Mouse (Mus musculus) adrenal gland, adult 2 months (tissue): Measurements from ENCODE around the gene Zfp780b. TPM values are rescaled to one million over a fixed set of nuclear protein-coding genes. Genes with fewer than 3 reads are reported as not detected.
"Not testable (repeated sequence)": the region's sequence is repeated elsewhere in the genome, so short reads cannot be mapped to it uniquely, and the experiment has no call there.

Experiments used
- DNase-seq: peaks from one replicate; pipeline ENCODE4 v3.0.0; 2021
- long read RNA-seq: library from polyadenylated mRNA; stranded (forward); transcript quantifications from one replicate; pipeline ENCODE4 v2.0.0, GENCODE M21; 2021
- polyA plus RNA-seq: library from polyadenylated mRNA; depleted of rRNA; stranded (reverse); fragments of >200 nt; gene quantifications from 2 replicates; pipeline ENCODE4 v1.2.3, GENCODE M21; 2012; rRNA removed
- total RNA-seq, 2 experiments: library from RNA; stranded (reverse); gene quantifications; 2 replicates each; pipeline ENCODE4 v1.2.3; 2021

The Zfp780b gene
- total RNA-seq (1 to 10 TPM; 9.4 to 9.5 TPM), polyA plus RNA-seq (0.36 and 0.55 TPM in 2 replicates)
- long read RNA-seq, partial matches to known transcripts: 1 of 5 reads
- long read RNA-seq, other reads (novel, unspliced or antisense): 1 of 5 reads

- peak; percentile 85 for DNase-seq
These were observed at the start of gene Zfp780b for GRCm38 (mm10) chr7:27978683-27979528. Gene Zfp780b (minus strand): TSS chr7:27979171.

- no peak for DNase-seq
These were observed 35.5 kb upstream of the Zfp780b start for GRCm38 (mm10) chr7:28014445-28014810.

GRCm38 (mm10) chr7:28013549-28014444 lies 34.8 kb upstream of the Zfp780b start, which contains the start of gene Zfp850:
Gene Zfp850 (minus strand): TSS chr7:28014115.
- peak; percentile 89 for DNase-seq

GRCm38 (mm10) chr7:28010271-28010670 lies 31.3 kb upstream of the Zfp780b start:
- no peak for DNase-seq

- no peak for DNase-seq
These were observed 3.2 kb upstream of the Zfp780b start for GRCm38 (mm10) chr7:27982197-27982596.

GRCm38 (mm10) chr7:27949451-27949850 lies 29.5 kb downstream of the Zfp780b start:
- not testable (repeated sequence) for DNase-seq

- DNase-seq: peak; percentile 10
These were observed 37.1 kb downstream of the Zfp780b start for GRCm38 (mm10) chr7:27941869-27942268.

- not testable (repeated sequence) for DNase-seq
These were observed 45.2 kb downstream of the Zfp780b start for GRCm38 (mm10) chr7:27933800-27934158.

- no peak for DNase-seq
These were observed 45.7 kb downstream of the Zfp780b start for GRCm38 (mm10) chr7:27933050-27933799.

- DNase-seq: peak; percentile 78
These were observed 49.9 kb downstream of the Zfp780b start, which contains the start of gene Zfp974 for GRCm38 (mm10) chr7:27928818-27929695. Gene Zfp974 (minus strand): TSS chr7:27929460.

GRCm38 (mm10) chr7:27927041-27927440 lies 51.9 kb downstream of the Zfp780b start:
- not testable (repeated sequence) for DNase-seq

GRCm38 (mm10) chr7:27910952-27911351 lies 68.0 kb downstream of the Zfp780b start:
- DNase-seq: not testable (repeated sequence)

Other genes with a start within 250 kb of the Zfp780b start
- 10 to 100 TPM; 12.7 to 14.1 TPM for gene Zfp60, start 247.8 kb downstream of the Zfp780b start, total RNA-seq
- gene Zfp60, start 247.8 kb downstream of the Zfp780b start, polyA plus RNA-seq: 0.40 and 0.85 TPM in 2 replicates
- 1 to 10 TPM; 5.4 to 7.6 TPM for gene Zfp626, start 172.0 kb downstream of the Zfp780b start, total RNA-seq
- 0.11 and 0.15 TPM in 2 replicates for gene Zfp626, start 172.0 kb downstream of the Zfp780b start, polyA plus RNA-seq
- 1 to 10 TPM; 3.1 to 3.8 TPM for gene Zfp59, start 140.6 kb downstream of the Zfp780b start, total RNA-seq
- 0.15 and 0.22 TPM in 2 replicates for gene Zfp59, start 140.6 kb downstream of the Zfp780b start, polyA plus RNA-seq
- gene Zfp607a, start 121.6 kb downstream of the Zfp780b start, total RNA-seq: 1 to 10 TPM; 4.1 to 4.2 TPM
- 0.12 and 0.22 TPM in 2 replicates for gene Zfp607a, start 121.6 kb downstream of the Zfp780b start, polyA plus RNA-seq
- 10 to 100 TPM; 10.9 to 11.4 TPM for gene Zfp974, start 49.7 kb downstream of the Zfp780b start, total RNA-seq
- 0.39 and 0.67 TPM in 2 replicates for gene Zfp974, start 49.7 kb downstream of the Zfp780b start, polyA plus RNA-seq
- gene Zfp850, start 34.9 kb upstream of the Zfp780b start, total RNA-seq: 1 to 10 TPM; 1.7 to 2.7 TPM
- 0.15 and 0.22 TPM in 2 replicates for gene Zfp850, start 34.9 kb upstream of the Zfp780b start, polyA plus RNA-seq
- 100 to 1,000 TPM; 174 to 178 TPM for gene Psmc4, start 70.9 kb upstream of the Zfp780b start, total RNA-seq
- gene Psmc4, start 70.9 kb upstream of the Zfp780b start, polyA plus RNA-seq: 89.5 and 89.9 TPM in 2 replicates
- not detected for gene Fcgbp, start 92.1 kb upstream of the Zfp780b start, total RNA-seq
- gene Fcgbp, start 92.1 kb upstream of the Zfp780b start, polyA plus RNA-seq: 0.04 and 0.07 TPM in 2 replicates
- not detected for gene 9530053A07Rik, start 150.3 kb upstream of the Zfp780b start, total RNA-seq
- gene 9530053A07Rik, start 150.3 kb upstream of the Zfp780b start, polyA plus RNA-seq: 0.01 TPM in 1 of 2 replicates, not detected in the other
- 100 to 1,000 TPM in 1 of 2 experiments, 10 to 100 TPM in 1; 99.5 to 104 TPM for gene Fbl, start 190.5 kb upstream of the Zfp780b start, total RNA-seq
- gene Fbl, start 190.5 kb upstream of the Zfp780b start, polyA plus RNA-seq: 27.2 and 34.7 TPM in 2 replicates
- gene Dyrk1b, start 200.3 kb upstream of the Zfp780b start, total RNA-seq: 10 to 100 TPM; 25.5 to 33.4 TPM
- gene Dyrk1b, start 200.3 kb upstream of the Zfp780b start, polyA plus RNA-seq: 104 and 107 TPM in 2 replicates